Mouse (Mus musculus): ENCODE results near the gene Syne4.
A peak's percentile ranks its signal among the peaks of the same experiment; 100 is the strongest.

Gene Syne4

DNA sequence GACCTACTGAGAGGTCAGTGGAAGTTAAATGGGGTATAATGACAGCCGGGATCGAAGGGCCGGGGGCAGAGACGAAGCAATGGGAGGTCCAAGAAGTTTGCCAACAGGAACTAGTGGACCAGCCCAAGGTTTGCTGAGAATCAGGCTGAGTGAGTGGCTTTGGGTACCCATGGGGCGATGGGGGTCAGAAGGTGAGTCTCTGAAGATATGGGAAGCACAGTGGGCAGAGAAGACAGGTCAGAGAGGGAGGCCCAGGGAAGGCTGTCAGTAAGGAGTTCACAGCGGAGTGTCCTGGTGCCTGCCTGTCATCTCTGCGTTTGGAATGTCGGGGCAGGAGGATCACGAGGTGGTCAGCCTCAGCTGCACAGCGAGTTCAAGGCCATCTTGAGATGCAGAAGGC, 13.8 kb downstream of the Syne4 start:
- DNase-seq (ENCODE audit: low read depth, low spot score) = no peak

DNA sequence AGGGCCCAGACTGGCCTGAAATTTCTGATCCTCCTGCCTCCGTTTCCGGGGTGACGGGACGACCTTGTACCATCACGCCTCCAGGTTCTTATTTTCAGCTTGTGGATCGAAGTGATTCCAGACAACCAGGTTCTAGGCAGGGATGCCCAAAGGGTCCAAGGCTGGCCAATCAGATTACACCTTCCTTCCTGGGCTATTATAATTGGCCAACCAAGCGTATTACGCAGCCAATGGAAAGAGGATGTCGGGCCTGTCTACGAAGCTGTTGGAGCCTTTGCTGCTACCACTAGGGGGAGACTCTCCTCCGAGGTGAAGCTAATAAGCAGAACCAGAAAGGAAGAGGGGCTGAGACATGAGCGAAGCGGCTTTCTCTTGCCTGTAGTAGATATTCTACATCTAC, 17.3 kb downstream of the Syne4 start:
- peak; percentile 99 for DNase-seq (ENCODE audit: low read depth, low spot score)

DNA sequence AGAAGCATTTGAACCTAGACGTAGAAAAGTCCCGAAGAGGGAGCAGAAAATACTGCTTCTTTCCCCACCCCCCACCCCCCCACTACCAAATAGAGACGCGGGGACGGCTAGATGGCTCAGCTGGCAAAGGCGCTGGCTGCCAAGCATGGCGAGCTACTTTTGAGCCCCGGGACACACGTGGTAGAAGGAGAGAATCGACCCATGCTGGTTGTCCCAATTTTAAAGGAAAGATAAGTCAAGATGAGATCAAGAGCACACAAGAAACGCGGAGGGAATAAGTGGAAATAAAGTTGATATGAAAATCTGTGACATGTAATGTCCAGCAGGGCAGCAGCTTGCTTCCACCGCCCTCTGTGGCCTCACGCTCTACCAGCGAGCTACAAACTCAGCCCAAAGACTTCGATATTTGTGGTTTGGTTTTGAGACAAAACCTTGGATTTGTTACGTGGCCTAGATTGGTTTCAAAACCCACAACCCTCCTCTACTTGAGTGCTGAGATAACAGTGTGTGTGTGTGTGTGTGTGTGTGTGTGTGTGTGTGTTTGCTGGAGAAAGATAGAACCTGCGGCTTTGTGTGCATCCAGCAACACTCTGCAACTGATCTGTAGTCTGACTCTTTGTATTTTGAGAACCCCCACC, 18.1 kb downstream of the Syne4 start:
- DNase-seq (ENCODE audit: low read depth, low spot score) = no peak

DNA sequence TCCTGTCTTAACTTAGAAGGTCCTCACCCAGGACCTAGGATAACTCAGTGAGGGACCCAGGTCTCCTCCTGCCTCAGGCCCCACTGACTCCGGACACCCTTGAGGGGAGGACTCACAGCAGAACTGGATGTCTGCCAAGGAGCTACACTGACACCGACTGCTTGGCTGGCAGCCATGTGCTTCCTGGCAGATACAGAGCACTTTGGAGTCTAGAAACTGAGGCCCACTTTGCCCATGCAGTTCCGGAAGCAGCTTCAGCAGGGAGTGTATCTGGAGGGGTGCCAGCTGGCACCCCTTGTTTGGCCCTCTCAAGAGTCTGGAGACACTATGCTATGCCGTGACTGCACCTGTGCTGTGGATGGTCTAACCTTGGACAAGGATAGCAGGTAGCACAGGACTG, 18.8 kb downstream of the Syne4 start:
- no peak for DNase-seq (ENCODE audit: low read depth, low spot score)

GRCm38 (mm10) chr7:30334563-30334962, 20.0 kb downstream of the Syne4 start:
- DNase-seq (ENCODE audit: low read depth, low spot score) = no peak

- DNase-seq (ENCODE audit: low read depth, low spot score) = no peak
These were observed 21.1 kb downstream of the Syne4 start for GRCm38 (mm10) chr7:30335688-30336087.

- peak; percentile 92 for DNase-seq (ENCODE audit: low read depth, low spot score)
These were observed 21.8 kb downstream of the Syne4 start for GRCm38 (mm10) chr7:30336384-30336783.

DNA sequence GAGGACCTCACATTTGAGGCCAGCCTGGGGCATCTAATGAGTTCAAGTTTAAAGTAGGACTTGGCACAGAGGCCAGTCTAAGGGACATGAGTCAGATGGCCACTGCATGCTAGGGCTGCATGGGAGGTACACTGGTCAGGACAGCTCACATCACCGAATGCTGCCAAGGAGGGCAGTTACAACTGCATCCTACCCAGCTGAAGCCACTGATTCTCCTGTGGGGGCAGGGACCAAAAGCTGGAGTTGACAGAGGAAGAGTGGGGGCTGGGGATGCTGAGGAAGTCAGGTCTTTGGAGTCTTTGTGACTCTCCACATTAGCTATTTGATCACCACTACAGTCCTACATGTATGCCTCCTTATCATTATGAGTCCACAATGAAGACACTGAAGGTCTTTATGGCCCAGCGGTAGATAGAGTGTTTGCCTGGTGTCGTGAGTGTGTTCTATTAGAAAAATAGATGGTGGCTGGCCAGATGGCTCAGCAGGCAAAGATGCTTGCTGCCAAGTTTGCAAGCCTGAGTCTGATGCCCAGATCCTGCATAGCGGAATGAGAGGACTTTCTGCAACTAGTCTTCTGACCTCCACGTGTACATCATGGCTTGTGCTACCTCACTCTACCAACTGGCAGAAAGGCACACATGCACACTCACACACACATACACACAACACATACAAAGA, 25.0 kb downstream of the Syne4 start:
- DNase-seq (ENCODE audit: low read depth, low spot score) = no peak

- DNase-seq (ENCODE audit: low read depth, low spot score) = peak; percentile 76
These were observed 32.2 kb downstream of the Syne4 start for GRCm38 (mm10) chr7:30346635-30347379.

DNA sequence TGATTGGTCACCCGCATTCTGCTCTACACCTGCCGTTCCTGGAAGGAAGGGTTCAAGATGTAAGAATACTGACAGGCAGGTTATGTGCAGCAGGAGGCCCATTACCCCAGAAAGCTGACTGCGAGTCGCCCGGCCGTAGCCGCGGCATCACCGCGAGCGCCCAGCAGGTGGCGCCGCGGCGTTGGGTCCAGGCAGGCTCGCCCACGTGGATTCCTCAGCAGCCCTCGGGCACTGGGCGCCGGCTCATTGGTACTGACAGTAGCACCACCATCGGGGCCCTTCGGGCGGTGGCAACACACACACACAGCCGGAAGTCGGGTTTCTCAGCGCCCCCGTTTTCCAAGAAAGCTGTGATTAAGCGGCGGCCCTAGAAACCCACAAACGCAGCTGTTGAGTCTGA, 33.2 kb downstream of the Syne4 start:
- DNase-seq (ENCODE audit: low read depth, low spot score) = peak; percentile 78

DNA sequence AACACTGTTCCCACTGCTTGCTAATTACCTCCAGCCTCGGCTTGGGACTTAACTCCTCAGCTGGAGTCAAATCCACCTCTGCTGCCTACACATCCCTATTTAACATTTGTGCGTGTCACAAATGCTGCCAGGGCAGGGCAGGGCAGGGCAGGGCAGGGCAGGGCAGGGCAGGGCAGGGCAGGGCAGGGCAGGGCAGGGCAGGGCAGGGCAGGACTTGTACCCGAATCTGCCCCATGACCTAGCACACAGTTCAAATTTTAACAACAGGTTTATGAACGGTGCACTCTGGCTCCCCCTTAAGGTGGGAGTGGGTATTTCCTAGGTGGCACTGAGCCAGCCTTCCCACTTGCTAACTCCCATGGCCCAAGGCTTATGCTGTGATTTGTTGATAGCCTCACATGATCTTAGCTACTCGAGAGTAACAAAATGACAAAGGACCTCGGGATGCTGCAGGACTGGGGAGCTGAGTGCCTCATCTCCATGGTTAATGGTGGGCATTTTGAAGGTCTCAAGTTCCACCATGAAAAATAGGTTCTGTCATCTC, 38.7 kb downstream of the Syne4 start:
- DNase-seq (ENCODE audit: low read depth, low spot score) = peak; percentile 87

- DNase-seq (ENCODE audit: low read depth, low spot score) = no peak
These were observed 39.5 kb downstream of the Syne4 start for GRCm38 (mm10) chr7:30354059-30354458.

- DNase-seq (ENCODE audit: low read depth, low spot score) = no peak
These were observed 44.0 kb downstream of the Syne4 start for GRCm38 (mm10) chr7:30358378-30359186.

DNA sequence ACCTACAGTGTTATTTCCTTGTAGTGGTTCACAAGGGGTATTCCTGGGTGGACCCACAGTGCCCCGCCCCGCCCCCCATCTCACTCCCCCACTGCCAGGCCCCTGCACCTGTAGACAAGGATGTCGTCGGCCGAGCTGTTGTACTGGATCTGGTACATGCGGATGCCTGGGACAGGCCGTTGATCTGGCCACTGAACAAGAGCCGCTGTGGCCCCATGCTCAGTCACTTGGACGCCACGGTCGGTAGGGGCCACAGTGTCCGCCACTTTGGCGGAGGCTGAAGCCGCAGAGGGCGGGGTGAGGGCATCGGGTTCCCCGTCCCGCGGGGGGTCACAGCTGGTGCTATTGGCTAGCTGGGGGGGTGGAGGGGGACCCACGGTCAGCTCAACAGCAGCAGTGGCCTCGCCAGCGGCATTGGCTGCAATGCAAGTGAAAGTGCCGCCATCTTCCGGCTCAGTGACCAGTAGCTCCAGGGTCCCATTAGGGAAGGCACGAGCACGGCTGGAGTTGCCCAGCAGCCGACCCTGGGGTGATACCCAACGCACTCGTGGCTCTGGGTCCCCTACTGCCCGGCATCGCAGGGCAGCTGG, 44.8 kb downstream of the Syne4 start:
- DNase-seq (ENCODE audit: low read depth, low spot score) = no peak

DNA sequence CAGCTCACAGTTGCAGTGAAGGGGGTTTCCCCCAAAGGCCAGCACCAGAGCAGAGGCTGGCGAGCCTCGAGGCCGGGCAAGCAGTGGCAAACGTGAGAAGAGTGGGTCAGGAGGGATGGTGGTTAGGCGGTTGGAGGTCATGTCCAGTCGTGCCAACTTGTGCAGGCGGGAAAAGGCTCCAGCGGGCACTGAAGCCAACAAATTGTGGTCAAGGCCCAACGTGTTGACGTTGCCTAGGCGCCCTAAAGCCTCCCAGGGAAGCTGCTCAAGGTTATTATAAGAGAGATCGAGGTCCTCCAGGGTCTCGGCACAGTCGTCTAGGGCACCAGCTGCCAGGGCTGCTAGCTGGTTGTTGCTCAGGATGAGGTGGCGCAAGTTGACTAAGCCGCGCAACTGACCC, 45.4 kb downstream of the Syne4 start:
- DNase-seq (ENCODE audit: low read depth, low spot score) = no peak

GRCm38 (mm10) chr7:30362652-30363343, 48.2 kb downstream of the Syne4 start, which contains the start of gene Lrfn3:
Lrfn3 (minus strand) TSS chr7:30362772.
- peak; percentile 82 for DNase-seq (ENCODE audit: low read depth, low spot score)

DNA sequence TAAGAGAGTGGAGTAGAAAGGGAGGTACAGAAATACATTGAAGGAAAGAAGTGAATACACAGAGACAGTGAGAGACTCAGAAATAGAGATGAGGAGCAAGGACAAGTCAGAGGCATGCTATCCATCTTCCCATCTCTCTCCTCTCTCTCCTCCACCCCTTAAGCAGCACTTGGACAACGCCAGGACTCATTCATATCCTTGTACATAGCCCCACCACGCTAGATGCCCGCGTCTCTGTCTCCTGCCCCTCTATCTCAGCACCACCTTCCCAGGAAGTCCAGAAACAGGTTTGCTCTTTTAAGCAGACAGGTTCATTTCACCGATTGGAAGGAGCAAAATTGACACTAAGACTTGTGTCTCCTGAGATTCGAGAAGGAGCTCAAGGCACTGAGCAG, 48.7 kb downstream of the Syne4 start:
- no peak for DNase-seq (ENCODE audit: low read depth, low spot score)

GRCm38 (mm10) chr7:30367466-30367865, 52.9 kb downstream of the Syne4 start:
- DNase-seq (ENCODE audit: low read depth, low spot score) = no peak

Data from R1 (cell line).